Mouse (Mus musculus): ENCODE results near the gene Ppp2r5c. TPM values are rescaled to one million over a fixed set of nuclear protein-coding genes. Genes with fewer than 3 reads are reported as not detected.

Gene Ppp2r5c
- total RNA-seq, 1 experiment from 2014 or later, result 107 TPM

GRCm38 (mm10) chr12:110610713-110611112 is 163.8 kb downstream of the Ppp2r5c start:
- DNase-seq, result no peak

GRCm38 (mm10) chr12:110630056-110630455 is 183.1 kb downstream of the Ppp2r5c start:
- DNase-seq, result no peak

Other genes with a start within 250 kb of the Ppp2r5c start
- 1.1 TPM in 2 replicates for gene Dio3, start 168.1 kb upstream of the Ppp2r5c start, total RNA-seq (2021)
- gene Dync1h1, start 154.3 kb downstream of the Ppp2r5c start, total RNA-seq (2021), result 129 and 133 TPM in 2 replicates
- not detected in 2 replicates for gene 1700001K19Rik, start 235.5 kb downstream of the Ppp2r5c start, total RNA-seq (2021)